Comparison of ENCODE assay signal across 10 mouse cellular contexts in the genomic region with DNA sequence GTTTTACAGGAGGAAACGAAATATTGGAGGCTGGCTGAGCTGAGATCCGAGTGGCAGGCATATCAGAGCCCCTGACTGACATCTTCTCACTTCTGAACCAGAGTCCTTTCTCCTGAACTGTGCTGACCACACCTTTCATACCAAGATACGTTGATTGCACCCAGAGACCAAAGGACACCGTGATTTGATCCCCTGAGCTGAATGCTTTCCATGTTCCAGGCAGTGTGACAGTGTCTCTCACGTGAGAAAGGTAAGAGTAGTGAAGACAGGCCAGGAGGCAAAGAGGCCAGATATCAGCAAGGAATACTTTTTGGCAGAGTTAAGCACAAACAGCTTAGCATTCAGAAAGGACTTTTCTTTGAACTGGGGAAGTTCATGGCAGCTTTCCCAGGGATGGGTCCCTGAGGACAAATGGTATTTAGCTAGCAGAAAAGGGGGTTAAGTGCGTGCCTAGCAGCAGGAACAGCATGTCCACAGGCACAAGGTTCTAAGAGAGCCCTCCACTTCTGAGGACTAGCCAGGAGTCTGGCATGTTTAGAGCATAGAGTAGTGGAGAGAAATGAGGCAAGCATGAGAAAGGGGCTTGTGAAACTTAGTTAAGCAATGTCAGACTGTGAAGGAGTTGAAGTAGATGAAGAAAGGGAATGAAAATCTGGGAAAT.
DNase-seq lines count a peak whose midpoint lies in the region; ATAC-seq lines count a peak whose summit lies in the region.
"Had no signal": no experiment of that assay in that cellular context is flagged by ENCODE, and none has a peak within 500 bp of the region (broad histone marks: within the 10 kb centered on the region; RNA-seq: fewer than 3 reads in every experiment).

No protein-coding gene starts in this region.

- no peak for ATAC-seq in neural tube, embryonic 15.5 days (ENCODE audit: low FRiP score)
- no peak for ATAC-seq in forebrain, embryonic 16.5 days

- H3K27ac ChIP-seq in neural tube, embryonic 15.5 days (replicated peaks), result no peak overlapping the region
- H3K27ac ChIP-seq in forebrain, embryonic 16.5 days (ENCODE audit: low read length), result no peak overlapping the region
- H3K27ac ChIP-seq: hindbrain, embryonic 14.5 days had no signal

- DNase-seq in kidney, postnatal 14 days, result peak; percentile 20
- DNase-seq in kidney, postnatal 36 days, result no peak
- peak; percentile 8 for DNase-seq in brain, adult 2 months (ENCODE audit: low read depth, low spot score)
- peak; percentile 30 to 45 for DNase-seq in heart, postnatal 36 days
- peak; percentile 18 for DNase-seq in ovary, postnatal 36 days (ENCODE audit: low spot score)
- DNase-seq in spleen, adult 12 weeks (ENCODE audit: low spot score), result no peak
- DNase-seq: right cerebral cortex, postnatal 4 days had no signal

- no peaks in the 10 kb centered on the region for H3K9me3 ChIP-seq in neural tube, embryonic 15.5 days (replicated peaks)
- H3K9me3 ChIP-seq in forebrain, embryonic 16.5 days (ENCODE audit: control insufficient read depth, low read length), result no peaks in the 10 kb centered on the region

- 74% methylated on average over 6 of the region's 6 CpGs for WGBS in neural tube, embryonic 15.5 days
- 71% methylated on average over 6 of the region's 6 CpGs for WGBS in forebrain, embryonic 16.5 days

- no peaks in the 10 kb centered on the region for H3K36me3 ChIP-seq in neural tube, embryonic 15.5 days
- no peaks in the 10 kb centered on the region for H3K36me3 ChIP-seq in forebrain, embryonic 16.5 days (ENCODE audit: control insufficient read depth, insufficient read depth)

- no peaks in the 10 kb centered on the region for H3K27me3 ChIP-seq in neural tube, embryonic 15.5 days (replicated peaks)
- H3K27me3 ChIP-seq in forebrain, embryonic 16.5 days (replicated peaks; ENCODE audit: control insufficient read depth, insufficient read depth, low read length), result no peaks in the 10 kb centered on the region

- H3K4me2 ChIP-seq in neural tube, embryonic 15.5 days, result no peak overlapping the region
- no peak overlapping the region for H3K4me2 ChIP-seq in forebrain, embryonic 16.5 days (ENCODE audit: low read length)
- H3K4me2 ChIP-seq: hindbrain, embryonic 14.5 days had no signal

- no peaks in the 10 kb centered on the region for H3K4me1 ChIP-seq in neural tube, embryonic 15.5 days
- no peaks in the 10 kb centered on the region for H3K4me1 ChIP-seq in forebrain, embryonic 16.5 days (replicated peaks; ENCODE audit: control insufficient read depth, insufficient read depth, low read length)

- intact Hi-C loops in heart, postnatal 36 days (cut with DNase I), result no loop called here

- no peak overlapping the region for H3K4me3 ChIP-seq in neural tube, embryonic 15.5 days (replicated peaks)
- no peak overlapping the region for H3K4me3 ChIP-seq in forebrain, embryonic 16.5 days (replicated peaks; ENCODE audit: low read length)

- no peak overlapping the region for H3K9ac ChIP-seq in neural tube, embryonic 15.5 days (replicated peaks)
- H3K9ac ChIP-seq in forebrain, embryonic 16.5 days (replicated peaks; ENCODE audit: low read depth, low read length), result no peak overlapping the region
- H3K9ac ChIP-seq: hindbrain, embryonic 14.5 days had no signal

Comparison
In these comparisons a context has a peak if more than half of its experiments do, and no peak if none do; other contexts are left out.
1. DNase-seq: peak in kidney, postnatal 14 days (single experiment), brain, adult 2 months (single experiment), heart, postnatal 36 days (2 of 2) and ovary, postnatal 36 days (single experiment); none in kidney, postnatal 36 days (0 of 2) and spleen, adult 12 weeks (single experiment).